Mouse (Mus musculus) kidney, embryonic 16.5 days (tissue): ENCODE results near the gene Acox3. TPM values are rescaled to one million over a fixed set of nuclear protein-coding genes. Genes with fewer than 3 reads are reported as not detected.
A peak's percentile ranks its signal among the peaks of the same experiment; 100 is the strongest.

Experiments used
- ATAC-seq: fragments of 200-750 bp; cut with Nextera tagmentation; 2 replicates; pipeline ENCODE4 v1.8.0; 2017; ENCODE audit warnings: moderate TSS enrichment; ENCODE audit not compliant: low FRiP score, low TSS enrichment
- H3K27ac ChIP-seq: fragments of 300-500 bp; sonication (generic); 2 replicates; pipeline ENCODE4 v1.5.1; 2014; ENCODE audit warnings: low read length
- H3K27me3 ChIP-seq: fragments of 300-500 bp; sonication (generic); 2 replicates; pipeline ENCODE4 v1.6.1; 2014; ENCODE audit warnings: low read length, control low read depth, mixed read lengths; ENCODE audit not compliant: insufficient read depth
- H3K36me3 ChIP-seq: fragments of 300-500 bp; sonication (generic); 2 replicates; pipeline ENCODE4 v1.6.1; 2014; ENCODE audit warnings: low read length, control low read depth, mixed read lengths; ENCODE audit not compliant: insufficient read depth
- H3K4me1 ChIP-seq: fragments of 300-500 bp; sonication (generic); 2 replicates; pipeline ENCODE4 v1.6.1; 2014; ENCODE audit warnings: low read length, control low read depth, mixed read lengths; ENCODE audit not compliant: insufficient read depth
- H3K4me2 ChIP-seq: fragments of 300-500 bp; sonication (generic); replicated peaks from 2 replicates; pipeline ENCODE4 v1.6.1; 2014; ENCODE audit warnings: low read depth, low read length
- H3K4me3 ChIP-seq: fragments of 300-500 bp; sonication (generic); 2 replicates; pipeline ENCODE4 v1.5.1; 2014; ENCODE audit warnings: mild to moderate bottlenecking, low read length
- H3K9ac ChIP-seq: fragments of 300-500 bp; sonication (generic); replicated peaks from 2 replicates; pipeline ENCODE4 v1.6.1; 2014; ENCODE audit warnings: low read length
- H3K9me3 ChIP-seq: fragments of 300-500 bp; sonication (generic); 2 replicates; pipeline ENCODE4 v1.6.1; 2016; ENCODE audit warnings: low read length, control low read depth
- WGBS: fragments of 180-500 bp; shearing (Covaris S2); extraction: QIAGEN DNeasy Blood & Tissue Kit; methylation state at CpG from one replicate; pipeline ENCODE4 v1.1.7; 2014; 5-methylcytosine and 5-hydroxymethylcytosine counted together
- polyA plus RNA-seq: library from polyadenylated mRNA; unstranded; fragments of >200 nt; fragmentation: Nextera tagmentation; extraction: Ambion mirVana; gene quantifications from 2 replicates; pipeline ENCODE4 v1.2.1, GENCODE M21; 2015

Acox3 gene
- polyA plus RNA-seq, 1 experiment from 2014 or later = 14.4 TPM

GRCm38 (mm10) chr5:35623831-35624230 is 41.0 kb downstream of the Acox3 start:
- no peak for ATAC-seq
- Histone ChIP-seq H3K36me3 (no peaks in the 10 kb centered on the region), H3K4me2 (no peak overlapping the region), H3K27me3 (no peaks in the 10 kb centered on the region), H3K9ac (no peak overlapping the region), H3K9me3 (no peaks in the 10 kb centered on the region), H3K4me1 (no peaks in the 10 kb centered on the region; the same call in 1 of the 2 replicates), H3K27ac (no peak overlapping the region), H3K4me3 (no peak overlapping the region)

- Histone ChIP-seq H3K36me3 (no peaks in the 10 kb centered on the region), H3K4me2 (no peak overlapping the region), H3K9me3 (no peaks in the 10 kb centered on the region), H3K27me3 (no peaks in the 10 kb centered on the region), H3K4me1 (no peaks in the 10 kb centered on the region; the same call in 1 of the 2 replicates), H3K27ac (no peak overlapping the region), H3K9ac (no peak overlapping the region), H3K4me3 (no peak overlapping the region)
- WGBS = 58% methylated on average over 4 of the region's 4 CpGs
- ATAC-seq = 0 out of 2 replicates have a peak, but pooled peaks have one; percentile 46
These were observed 42.0 kb downstream of the Acox3 start for GRCm38 (mm10) chr5:35624751-35625239.

GRCm38 (mm10) chr5:35626408-35626807 is 43.6 kb downstream of the Acox3 start:
- no peak overlapping the region for H3K27ac ChIP-seq
- WGBS = 80% methylated on average over 2 of the region's 2 CpGs
- no peaks in the 10 kb centered on the region for H3K27me3 ChIP-seq
- H3K9me3 ChIP-seq = no peaks in the 10 kb centered on the region
- H3K9ac ChIP-seq = no peak overlapping the region
- no peak overlapping the region for H3K4me3 ChIP-seq
- H3K36me3 ChIP-seq = no peaks in the 10 kb centered on the region
- ATAC-seq = no peak
- H3K4me1 ChIP-seq = no peaks in the 10 kb centered on the region; the same call in 1 of the 2 replicates
- H3K4me2 ChIP-seq = no peak overlapping the region

DNA sequence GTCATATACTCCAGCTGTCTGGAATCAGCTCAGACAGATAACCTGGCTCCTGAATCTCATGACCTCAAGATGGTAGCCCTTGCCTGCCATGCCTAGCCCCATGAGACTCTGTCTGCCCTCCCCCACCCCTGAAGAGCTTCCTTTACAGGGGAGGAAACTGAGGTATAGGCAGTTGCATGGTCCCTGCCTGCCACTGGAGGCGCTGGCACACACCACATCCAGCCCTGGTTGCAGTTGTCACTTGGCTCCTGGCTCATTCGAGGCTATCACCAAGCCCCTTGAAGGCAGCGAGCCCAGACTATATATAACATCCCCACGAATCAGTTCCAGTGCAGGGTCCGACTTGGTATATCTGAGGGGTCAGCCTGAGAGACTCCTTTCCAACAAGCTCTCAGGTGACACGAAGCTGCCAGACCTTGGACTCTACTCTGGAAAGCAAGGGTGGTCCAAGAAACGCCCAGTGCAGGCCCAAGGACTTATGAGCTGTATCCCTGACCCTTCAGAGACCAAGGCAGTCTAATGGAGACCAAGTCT is 44.5 kb downstream of the Acox3 start:
- ATAC-seq = no peak
- no peak overlapping the region for H3K27ac ChIP-seq
- no peak overlapping the region for H3K9ac ChIP-seq
- no peaks in the 10 kb centered on the region for H3K9me3 ChIP-seq
- 63% methylated on average over 7 of the region's 7 CpGs for WGBS
- no peaks in the 10 kb centered on the region for H3K27me3 ChIP-seq
- H3K4me1 ChIP-seq = no peaks in the 10 kb centered on the region; the same call in 1 of the 2 replicates
- no peaks in the 10 kb centered on the region for H3K36me3 ChIP-seq
- no peak overlapping the region for H3K4me3 ChIP-seq
- H3K4me2 ChIP-seq = no peak overlapping the region

DNA sequence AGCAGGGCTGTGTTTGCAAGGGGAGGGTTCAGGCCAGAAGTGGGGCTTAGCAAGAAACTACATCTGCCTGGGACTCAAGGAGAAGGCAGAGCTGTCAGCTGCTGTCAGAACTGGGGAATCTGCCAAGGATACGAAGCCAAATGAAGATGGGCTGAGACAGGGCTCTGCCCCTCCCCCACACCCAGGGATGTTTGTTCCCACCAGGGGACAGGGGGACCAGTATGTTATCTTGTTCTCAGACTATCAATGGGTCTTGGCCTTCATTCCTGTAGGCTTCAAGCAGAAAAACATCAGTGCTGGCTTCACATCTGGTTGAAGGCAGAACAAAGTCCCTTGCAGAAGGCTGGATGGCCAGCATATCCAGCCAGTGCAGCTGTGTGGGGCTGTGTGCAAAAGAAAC is 45.8 kb downstream of the Acox3 start:
- no peaks in the 10 kb centered on the region for H3K27me3 ChIP-seq
- no peak overlapping the region for H3K4me3 ChIP-seq
- no peaks in the 10 kb centered on the region for H3K36me3 ChIP-seq
- H3K27ac ChIP-seq = no peak overlapping the region
- no peak overlapping the region for H3K9ac ChIP-seq
- no peak for ATAC-seq
- H3K4me1 ChIP-seq = no peaks in the 10 kb centered on the region; the same call in 1 of the 2 replicates
- no peaks in the 10 kb centered on the region for H3K9me3 ChIP-seq
- H3K4me2 ChIP-seq = no peak overlapping the region
- 42% methylated on average over 1 of the region's 1 CpGs for WGBS

DNA sequence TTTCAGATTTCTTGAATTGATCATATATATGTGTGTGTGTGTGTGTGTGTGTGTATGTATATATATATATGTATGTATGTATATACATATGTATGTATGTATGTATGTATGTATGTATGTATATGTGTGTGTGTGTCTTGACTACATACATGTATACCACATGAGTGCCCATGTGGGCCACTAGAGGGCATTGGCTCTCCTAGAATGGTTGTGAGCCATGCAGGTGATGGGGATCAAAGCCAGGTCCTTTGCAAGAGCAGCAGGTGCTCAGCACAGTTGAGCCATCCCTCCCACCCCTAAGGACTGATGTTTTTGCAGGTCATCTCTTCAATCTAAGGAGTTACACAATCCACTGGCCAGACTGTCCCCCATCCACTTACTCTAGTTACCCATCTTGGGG is 46.5 kb downstream of the Acox3 start:
- no peaks in the 10 kb centered on the region for H3K36me3 ChIP-seq
- H3K4me1 ChIP-seq = no peaks in the 10 kb centered on the region; the same call in 1 of the 2 replicates
- H3K4me3 ChIP-seq = no peak overlapping the region
- no peak overlapping the region for H3K27ac ChIP-seq
- no peaks in the 10 kb centered on the region for H3K9me3 ChIP-seq
- no peak overlapping the region for H3K4me2 ChIP-seq
- H3K27me3 ChIP-seq = no peaks in the 10 kb centered on the region
- no peak for ATAC-seq
- no peak overlapping the region for H3K9ac ChIP-seq

GRCm38 (mm10) chr5:35630706-35631105 is 47.9 kb downstream of the Acox3 start:
- Histone ChIP-seq H3K27ac (no peak overlapping the region), H3K4me2 (no peak overlapping the region), H3K4me1 (no peaks in the 10 kb centered on the region; the same call in 1 of the 2 replicates), H3K27me3 (no peaks in the 10 kb centered on the region), H3K36me3 (no peaks in the 10 kb centered on the region), H3K9ac (no peak overlapping the region), H3K9me3 (no peaks in the 10 kb centered on the region), H3K4me3 (no peak overlapping the region)
- WGBS = 66% methylated on average over 1 of the region's 1 CpGs
- ATAC-seq = no peak

DNA sequence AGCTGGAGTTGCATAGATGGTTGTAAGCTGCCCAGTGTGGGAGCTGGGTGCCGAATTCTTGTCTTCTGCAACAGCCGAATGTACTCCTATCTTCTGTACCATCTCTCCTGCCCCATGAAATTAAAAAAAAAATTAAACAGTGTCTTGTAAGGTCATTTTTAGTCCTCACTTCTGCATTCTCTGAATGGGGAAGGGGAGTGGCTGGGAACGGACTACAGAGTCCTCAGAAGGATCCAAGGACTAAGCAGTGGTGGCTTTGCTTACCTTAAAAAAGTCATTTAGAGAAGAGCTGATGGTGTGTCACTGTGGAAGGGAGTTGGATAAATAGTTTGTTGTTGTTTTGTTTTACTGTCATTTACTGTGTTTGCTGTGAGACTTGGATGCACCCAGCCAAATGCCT is 48.4 kb downstream of the Acox3 start:
- H3K27ac ChIP-seq = no peak overlapping the region
- no peaks in the 10 kb centered on the region; the same call in 1 of the 2 replicates for H3K4me1 ChIP-seq
- H3K4me2 ChIP-seq = no peak overlapping the region
- no peaks in the 10 kb centered on the region for H3K36me3 ChIP-seq
- H3K4me3 ChIP-seq = no peak overlapping the region
- WGBS = 82% methylated on average over 3 of the region's 3 CpGs
- no peak overlapping the region for H3K9ac ChIP-seq
- H3K27me3 ChIP-seq = no peaks in the 10 kb centered on the region
- no peaks in the 10 kb centered on the region for H3K9me3 ChIP-seq
- no peak for ATAC-seq

GRCm38 (mm10) chr5:35631755-35632154 is 48.9 kb downstream of the Acox3 start:
- H3K27me3 ChIP-seq = no peaks in the 10 kb centered on the region
- H3K27ac ChIP-seq = no peak overlapping the region
- H3K9ac ChIP-seq = no peak overlapping the region
- no peaks in the 10 kb centered on the region for H3K9me3 ChIP-seq
- H3K4me1 ChIP-seq = no peaks in the 10 kb centered on the region
- H3K4me3 ChIP-seq = no peak overlapping the region
- WGBS = 67% methylated on average over 5 of the region's 5 CpGs
- ATAC-seq = no peak
- H3K36me3 ChIP-seq = no peaks in the 10 kb centered on the region
- no peak overlapping the region for H3K4me2 ChIP-seq

- Histone ChIP-seq H3K27me3 (no peaks in the 10 kb centered on the region), H3K4me1 (no peaks in the 10 kb centered on the region), H3K4me2 (no peak overlapping the region), H3K4me3 (no peak overlapping the region), H3K36me3 (no peaks in the 10 kb centered on the region), H3K9ac (no peak overlapping the region), H3K27ac (no peak overlapping the region), H3K9me3 (no peaks in the 10 kb centered on the region)
- ATAC-seq = no peak
- 84% methylated on average over 6 of the region's 6 CpGs for WGBS
These were observed 50.0 kb downstream of the Acox3 start for GRCm38 (mm10) chr5:35632841-35633240.
